Mouse (Mus musculus) embryonic stem cell, embryonic (primary cell): Measurements from ENCODE around the gene Sema4c.

ENCODE experiments used
- CTCF ChIA-PET, 4 experiments: fragments of 300-600 bp in 2 of 4; fragments of 350-600 bp in 2 of 4; sonication (Branson Sonifier 250); formaldehyde crosslinking; loops; one replicate each; lab custom pipeline; 2022; ENCODE audit warnings: inconsistent platforms in 2 of 4; lab: Charles Lee
- POLR2A ChIA-PET, 4 experiments: fragments of 300-600 bp in 2 of 4; fragments of 350-600 bp in 2 of 4; sonication (Branson Sonifier 250); formaldehyde crosslinking; loops; one replicate each; lab custom pipeline; 2022; ENCODE audit warnings: antibody characterized with exemption in 4 of 4, inconsistent platforms in 1 of 4; lab: Charles Lee

The Sema4c gene

DNA sequence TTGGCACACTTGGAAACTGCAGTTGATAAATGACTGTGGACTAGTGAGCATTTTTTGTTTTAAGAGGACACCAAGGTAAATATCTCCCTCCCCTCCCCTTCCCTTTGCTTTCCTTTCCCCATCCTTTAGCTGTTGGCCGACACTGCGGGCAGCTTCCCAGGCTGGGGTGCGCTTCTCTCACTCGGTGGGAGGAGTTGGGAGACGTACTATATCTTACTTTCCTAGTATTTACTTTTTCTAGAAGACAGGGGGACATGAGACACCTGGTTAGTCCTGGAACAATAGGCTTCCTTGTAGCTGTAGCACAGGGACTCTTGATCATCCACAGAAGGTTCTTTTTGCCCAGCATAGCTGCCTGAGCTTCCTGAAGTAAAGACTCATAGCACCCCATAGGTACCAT, 34.1 kb downstream of the Sema4c start:
- ChIA-PET POLR2A (interaction anchor here in 3 of 4 experiments (1.3 to 7.1 kb wide), 3 partner anchors 8 to 217 kb away, joined by 3 to 76 read pairs (median 5); partner anchors contain the start of gene Arid5a (in 1 of the 3)), CTCF (interaction anchor here in 1 of 4 experiments (1.1 to 3.4 kb wide), 2 partner anchors 23 to 127 kb away, joined by 5 to 13 read pairs; partner anchors contain the start of gene Ankrd39)

DNA sequence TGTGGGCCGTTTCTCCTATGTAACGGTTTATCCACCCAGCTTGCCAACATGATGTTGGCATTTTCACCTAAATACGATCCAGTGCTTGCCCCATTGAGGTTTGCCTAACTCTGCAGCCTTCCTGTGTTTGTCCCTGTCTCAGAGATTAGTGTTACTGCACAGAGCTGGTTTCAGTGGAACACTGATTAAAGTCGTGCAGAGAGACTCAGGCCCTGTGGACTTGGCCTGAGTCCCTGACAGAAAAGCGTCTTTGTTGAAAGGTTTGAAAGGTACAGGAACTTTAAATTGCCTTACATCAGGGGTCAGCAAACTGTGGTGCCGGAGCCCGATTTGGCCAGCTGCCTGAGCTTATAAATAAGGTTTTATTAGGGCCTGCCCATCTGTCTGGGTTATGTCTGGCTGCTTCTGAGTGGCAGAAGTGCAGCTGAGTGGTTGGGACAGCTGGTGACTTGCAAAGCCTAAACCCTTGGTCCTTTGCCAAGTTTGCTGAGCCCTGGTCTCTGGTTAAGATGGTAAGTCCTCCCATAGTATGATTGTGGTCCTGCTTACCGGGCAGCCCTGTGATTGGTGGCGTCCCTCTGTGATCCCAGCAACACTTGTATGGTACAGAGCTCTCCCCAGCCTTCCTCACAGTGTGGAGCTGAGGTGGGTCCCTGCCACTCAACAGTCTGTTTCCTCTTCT, 34.7 kb downstream of the Sema4c start:
- ChIA-PET CTCF (interaction anchor here in 3 of 4 experiments (0.9 to 3.4 kb wide), 6 partner anchors 22 to 127 kb away, joined by 4 to 13 read pairs (median 4); partner anchors contain the start of gene Ankrd39 (in 3 of the 3)), POLR2A (interaction anchor here in 3 of 4 experiments (1.3 to 7.1 kb wide), 5 partner anchors 9 to 216 kb away, joined by 3 to 76 read pairs (median 5); partner anchors contain the start of gene Arid5a (in 1 of the 3))

DNA sequence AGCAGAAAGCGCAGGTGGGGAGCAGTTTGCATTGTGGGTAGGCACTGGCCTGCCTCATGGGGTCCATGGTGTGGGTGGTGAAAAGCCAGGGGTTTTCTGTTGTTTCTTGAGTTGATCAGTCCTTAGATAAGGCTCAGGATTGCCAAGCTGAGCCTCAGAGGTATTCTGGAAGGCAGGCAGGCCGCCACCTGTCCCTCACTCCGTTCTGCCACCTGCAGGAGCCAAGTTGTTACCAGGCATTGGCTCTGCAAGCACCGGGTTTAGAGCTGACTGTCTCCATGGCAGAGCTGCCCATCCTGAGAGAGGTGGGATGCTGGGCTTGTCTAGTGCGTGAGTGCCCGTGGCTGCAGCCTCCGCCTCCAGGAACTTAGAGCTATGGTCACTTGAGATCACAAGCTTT, 35.9 kb downstream of the Sema4c start:
- CTCF ChIA-PET = interaction anchor here in 3 of 4 experiments (0.9 to 3.4 kb wide), 9 partner anchors 11 to 94 kb away, joined by 3 to 13 read pairs (median 4); partner anchors contain the start of genes Ankrd39 (in 3 of the 3) and Cnnm3 (in 2 of the 3)
- POLR2A ChIA-PET = interaction anchor here in 3 of 4 experiments (0.6 to 7.1 kb wide), 15 partner anchors 11 to 215 kb away, joined by 3 to 76 read pairs (median 4); partner anchors contain the start of genes Ankrd39 (in 1 of the 3), Arid5a (in 1 of the 3) and Gm42417 (in 1 of the 3)

DNA sequence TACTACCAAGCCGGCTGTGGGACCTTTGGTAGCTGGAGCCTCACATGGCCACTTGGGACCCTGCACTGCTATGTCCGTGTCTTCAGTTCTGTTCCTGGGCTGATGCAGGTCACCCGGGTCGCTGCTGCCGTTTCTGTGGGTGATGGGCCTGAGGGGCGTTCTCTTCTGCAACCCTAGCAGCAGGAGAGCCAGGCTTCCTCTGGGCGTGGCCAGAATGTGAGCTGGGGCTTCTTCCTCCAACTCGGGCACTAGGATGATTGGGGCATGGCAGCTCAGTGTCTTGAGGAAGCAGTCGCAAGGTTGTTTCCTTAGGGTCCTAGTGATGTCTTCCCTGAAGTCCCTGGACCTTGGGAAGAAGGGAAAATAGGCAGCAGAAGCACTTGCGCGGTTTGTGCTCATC, 38.5 kb downstream of the Sema4c start:
- ChIA-PET CTCF (interaction anchor here (0.5 to 1.9 kb wide), 9 partner anchors 9 to 227 kb away, joined by 3 to 6 read pairs (median 3); partner anchors contain the start of gene Ankrd39 (in 2 of the 4)), POLR2A (interaction anchor here in 3 of 4 experiments (0.6 to 7.1 kb wide), 17 partner anchors 9 to 583 kb away, joined by 3 to 76 read pairs (median 3); no protein-coding TSS in a partner anchor)

DNA sequence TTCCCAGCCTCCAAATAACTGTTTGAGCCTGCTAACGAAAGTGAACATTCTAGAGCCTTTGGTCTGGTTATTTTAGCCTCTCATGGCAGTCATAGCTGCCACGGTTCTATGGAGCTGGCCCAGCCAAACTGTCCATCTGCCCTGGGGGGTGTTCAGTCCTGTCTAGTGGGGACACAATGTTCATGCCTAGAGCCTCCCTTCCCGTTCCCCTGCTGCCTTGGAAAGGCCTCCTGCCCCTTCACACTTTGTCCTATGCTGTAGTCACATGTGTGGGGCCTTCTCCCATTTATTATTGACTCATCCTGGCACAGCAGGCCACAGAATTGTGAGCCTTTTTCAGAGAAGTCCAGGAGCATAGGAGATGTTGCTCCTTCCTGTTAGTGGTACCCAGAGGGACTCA, 39.9 kb downstream of the Sema4c start:
- ChIA-PET CTCF (no interaction called here), POLR2A (interaction anchor here in 2 of 4 experiments (1.2 to 7.1 kb wide), 3 partner anchors 11 to 15 kb away, joined by 3 to 76 read pairs (median 40); no protein-coding TSS in a partner anchor)

DNA sequence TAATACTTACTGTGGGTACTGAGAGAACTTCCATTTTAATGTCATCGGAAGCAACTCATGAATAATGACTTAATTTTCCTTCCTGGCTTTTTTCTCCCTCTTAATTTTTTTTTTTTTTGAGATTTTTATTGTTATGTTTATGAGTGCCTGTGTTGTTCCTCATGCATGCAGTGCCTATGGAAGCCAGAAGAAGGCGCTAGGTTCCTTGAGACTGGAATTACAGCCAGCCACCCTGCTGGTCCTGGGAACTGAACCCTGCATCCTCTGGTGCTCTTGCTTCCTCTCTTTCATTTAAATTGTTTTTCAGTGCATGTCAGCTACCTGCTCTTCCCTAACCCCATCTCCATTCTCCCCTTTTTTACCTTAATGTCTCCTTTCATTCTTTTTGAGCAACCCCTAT, 44.4 kb downstream of the Sema4c start:
- POLR2A ChIA-PET = interaction anchor here in 1 of 4 experiments (0.8 to 1.1 kb wide), 3 partner anchors 12 to 26 kb away, joined by 3 to 6 read pairs (median 3); no protein-coding TSS in a partner anchor
- CTCF ChIA-PET = interaction anchor here in 3 of 4 experiments (0.7 to 3.5 kb wide), 7 partner anchors 13 to 1129 kb away, joined by 3 to 31 read pairs (median 3); partner anchors contain the start of gene Ankrd39 (in 1 of the 3)

DNA sequence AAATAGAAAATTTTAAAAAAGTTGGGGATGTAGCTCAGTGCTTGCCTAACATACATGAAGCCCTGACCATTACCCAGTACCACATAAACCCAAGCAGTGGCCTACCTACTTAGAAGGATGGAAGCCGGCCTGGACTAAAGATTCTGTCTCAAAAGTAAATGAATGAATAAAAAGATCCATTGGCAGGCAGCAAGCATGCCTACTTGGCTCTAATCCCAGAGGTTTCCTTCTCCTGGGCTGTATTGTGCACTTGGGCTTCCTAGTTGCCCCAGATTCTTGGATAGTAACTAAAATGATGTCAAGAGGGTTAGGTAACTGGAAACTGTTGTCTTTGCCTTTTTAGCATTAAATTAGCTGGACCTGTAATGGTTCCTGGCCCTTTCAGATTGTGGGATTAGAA, 44.8 kb downstream of the Sema4c start:
- ChIA-PET CTCF (interaction anchor here in 3 of 4 experiments (0.7 to 3.5 kb wide), 8 partner anchors 13 to 1129 kb away, joined by 3 to 31 read pairs (median 3); partner anchors contain the start of gene Ankrd39 (in 1 of the 3)), POLR2A (interaction anchor here in 2 of 4 experiments (0.6 to 1.1 kb wide), 5 partner anchors 12 to 1085 kb away, joined by 3 to 6 read pairs (median 3); no protein-coding TSS in a partner anchor)

DNA sequence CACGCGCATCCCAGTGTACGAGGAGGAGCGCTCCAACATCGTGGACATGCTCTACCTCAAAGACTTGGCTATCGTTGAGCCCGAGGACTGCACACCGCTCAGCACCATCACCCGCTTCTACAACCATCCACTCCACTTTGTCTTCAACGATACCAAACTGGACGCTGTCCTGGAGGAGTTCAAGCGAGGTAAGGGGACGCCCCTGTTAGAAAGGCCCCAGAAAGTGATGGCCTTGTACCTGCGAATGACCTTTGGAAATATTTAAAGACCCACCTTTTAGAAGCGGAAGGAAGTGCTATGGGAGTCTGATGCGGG, 45.2 kb downstream of the Sema4c start:
- CTCF ChIA-PET = interaction anchor here in 3 of 4 experiments (0.7 to 3.5 kb wide), 9 partner anchors 11 to 234 kb away, joined by 3 to 31 read pairs (median 3); partner anchors contain the start of gene Ankrd39 (in 2 of the 3)
- POLR2A ChIA-PET = interaction anchor here in 3 of 4 experiments (0.6 to 1.3 kb wide), 5 partner anchors 11 to 1085 kb away, joined by 3 read pairs; partner anchors contain the start of gene Ankrd39 (in 1 of the 3)

DNA sequence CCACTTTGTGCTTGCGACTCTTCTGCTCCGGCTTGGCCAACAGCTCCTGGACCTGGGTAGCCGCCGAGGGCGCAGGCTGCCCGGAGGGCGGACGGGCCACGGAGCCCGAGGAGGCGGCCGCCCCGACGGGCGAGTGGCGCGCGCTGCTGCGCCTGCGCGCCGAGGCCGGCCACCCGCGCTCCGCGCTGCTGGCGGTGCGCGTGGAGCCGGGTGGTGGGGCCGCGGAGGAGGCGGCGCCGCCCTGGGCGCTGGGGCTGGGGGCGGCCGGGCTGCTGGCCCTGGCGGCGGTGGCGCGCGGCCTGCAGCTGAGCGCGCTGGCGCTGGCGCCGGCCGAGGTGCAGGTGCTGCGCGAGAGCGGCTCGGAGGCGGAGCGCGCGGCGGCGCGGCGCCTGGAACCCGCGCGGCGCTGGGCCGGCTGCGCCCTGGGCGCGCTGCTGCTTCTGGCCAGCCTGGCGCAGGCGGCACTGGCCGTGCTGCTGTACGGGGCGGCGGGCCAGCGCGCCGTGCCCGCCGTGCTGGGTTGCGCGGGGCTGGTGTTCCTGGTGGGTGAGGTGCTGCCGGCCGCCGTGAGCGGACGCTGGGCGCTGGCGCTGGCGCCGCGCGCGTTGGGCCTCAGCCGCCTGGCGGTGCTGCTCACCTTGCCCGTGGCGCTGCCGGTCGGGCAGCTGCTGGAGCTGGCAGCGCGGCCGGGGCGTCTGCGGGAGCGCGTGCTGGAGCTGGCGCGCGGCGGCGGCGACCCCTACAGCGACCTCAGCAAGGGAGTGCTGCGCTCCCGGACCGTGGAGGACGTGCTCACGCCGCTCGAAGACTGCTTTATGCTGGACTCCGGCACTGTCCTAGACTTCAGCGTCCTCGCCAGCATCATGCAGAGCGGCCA, 45.8 kb downstream of the Sema4c start:
- ChIA-PET CTCF (interaction anchor here in 3 of 4 experiments (0.6 to 3.5 kb wide), 12 partner anchors 11 to 1114 kb away, joined by 3 to 31 read pairs (median 4); partner anchors contain the start of gene Ankrd39 (in 2 of the 3)), POLR2A (interaction anchor here in 3 of 4 experiments (0.6 to 1.9 kb wide), 7 partner anchors 11 to 1086 kb away, joined by 3 to 5 read pairs (median 3); partner anchors contain the start of gene Ankrd39 (in 1 of the 3))

DNA sequence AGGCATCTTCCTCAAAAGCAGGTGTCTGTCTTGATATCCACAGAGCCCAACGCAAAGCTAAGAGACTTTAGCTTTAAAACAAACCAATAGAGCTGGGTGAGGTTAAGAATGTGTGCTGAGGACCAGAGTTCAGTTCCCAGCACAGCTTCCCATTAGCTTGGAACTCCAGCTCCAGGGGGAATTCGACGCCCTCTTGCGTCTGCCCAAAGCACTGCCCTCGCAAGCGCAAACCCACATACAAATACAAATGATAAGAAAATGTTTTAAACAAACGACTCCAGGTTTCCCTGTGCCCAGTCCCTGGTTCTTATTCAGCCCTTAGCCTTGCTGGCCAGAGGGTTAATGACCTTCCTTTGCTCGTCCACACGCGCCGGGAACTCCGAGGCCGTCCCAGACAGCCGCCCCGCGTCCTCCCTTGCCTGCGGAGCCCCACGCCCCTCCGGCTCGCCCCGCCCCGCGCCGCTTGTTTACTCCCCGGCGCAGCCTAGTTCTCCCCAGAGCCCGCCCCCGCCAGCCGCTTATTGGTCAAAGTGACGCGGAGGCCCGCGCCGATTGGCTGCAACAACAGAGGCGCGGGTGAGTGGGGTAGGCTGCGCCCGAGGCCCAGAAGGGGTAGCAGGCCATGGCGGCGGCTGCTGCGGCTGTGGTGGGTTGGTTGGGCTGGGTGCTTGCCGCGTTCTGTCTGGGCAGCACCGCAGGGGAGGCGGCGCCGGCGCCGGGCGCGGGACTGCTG, 46.7 kb downstream of the Sema4c start, which contains the start of gene Cnnm3:
Gene Cnnm3, plus strand, starts transcription at position 579 of the 733 bp plus-strand sequence.
- ChIA-PET CTCF (interaction anchor here (0.5 to 3.5 kb wide), 73 partner anchors 9 to 1975 kb away, joined by 3 to 39 read pairs (median 4); partner anchors contain the start of genes Ankrd39 (in 4 of the 4), 4933424G06Rik (in 1 of the 4), Lman2l (in 1 of the 4) and Sema4c (in 1 of the 4)), POLR2A (interaction anchor here (0.6 to 1.9 kb wide), 35 partner anchors 8 to 1208 kb away, joined by 3 to 13 read pairs (median 4); partner anchors contain the start of genes Ankrd39 (in 2 of the 4), 2010300C02Rik (in 1 of the 4), Arid5a (in 1 of the 4) and Sema4c (in 1 of the 4))

DNA sequence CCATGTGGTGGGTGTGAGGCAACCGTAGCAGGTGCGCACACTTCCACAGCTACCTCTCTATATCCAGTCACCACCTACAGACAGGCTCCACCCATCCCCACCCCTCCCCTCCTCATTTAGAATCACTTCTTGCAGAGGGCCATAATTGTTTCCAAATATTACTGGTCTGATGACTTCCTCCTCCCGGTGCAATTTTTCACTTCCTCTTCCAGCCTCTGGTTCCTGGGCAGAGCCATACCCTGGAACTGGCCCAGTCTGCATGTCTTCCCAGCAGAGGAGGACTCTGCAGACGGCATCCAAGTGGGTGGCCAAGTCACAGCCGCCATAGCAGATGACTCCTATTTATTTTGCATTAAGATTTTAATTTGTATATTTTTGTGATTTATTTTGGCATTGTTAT, 49.9 kb downstream of the Sema4c start:
- CTCF ChIA-PET = interaction anchor here in 1 of 4 experiments (0.9 kb wide), 1 partner anchor 9 kb away, joined by 4 read pairs; no protein-coding TSS in a partner anchor
- POLR2A ChIA-PET = interaction anchor here in 2 of 4 experiments (1.0 to 1.2 kb wide), 3 partner anchors 9 to 15 kb away, joined by 3 read pairs; no protein-coding TSS in a partner anchor

DNA sequence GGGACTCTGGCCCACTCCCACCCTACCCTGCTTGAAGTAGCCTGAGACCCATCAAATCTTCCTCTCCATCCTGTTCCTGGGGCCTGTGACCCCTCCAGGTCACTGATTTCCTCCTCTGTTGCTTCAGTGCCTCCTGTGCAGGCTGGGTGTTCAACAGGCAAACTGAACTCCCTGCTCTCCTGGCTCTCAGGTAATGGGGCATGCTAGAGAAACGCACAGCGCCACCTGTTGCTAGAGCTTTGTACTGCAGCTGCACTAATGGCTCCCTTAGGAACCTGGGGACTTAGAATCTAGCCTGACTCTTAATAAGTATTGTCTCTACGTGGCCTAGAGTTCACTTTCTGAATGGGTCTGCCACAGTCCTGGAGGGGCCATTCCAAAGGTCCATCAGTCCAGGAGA, 56.9 kb downstream of the Sema4c start:
- ChIA-PET CTCF (interaction anchor here (0.5 to 3.1 kb wide), 78 partner anchors 8 to 929 kb away, joined by 3 to 39 read pairs (median 4); partner anchors contain the start of genes Ankrd39 (in 2 of the 4), Cnnm3 (in 2 of the 4), Cnnm4 (in 2 of the 4) and Lman2l (in 2 of the 4)), POLR2A (interaction anchor here in 3 of 4 experiments (0.7 to 2.5 kb wide), 9 partner anchors 10 to 194 kb away, joined by 3 to 13 read pairs (median 3); partner anchors contain the start of genes Cnnm3 (in 2 of the 3), Ankrd39 (in 1 of the 3) and Arid5a (in 1 of the 3))
